In genomic region chr3:83228383-83228782, GRCm38 (mm10) we compare ENCODE assay signal across 22 mouse cellular contexts.
DNase-seq lines count a peak whose midpoint lies in the region; ATAC-seq lines count a peak whose summit lies in the region.
"Had no signal": no experiment of that assay in that cellular context is flagged by ENCODE, and none has a peak within 500 bp of the region (broad histone marks: within the 10 kb centered on the region; RNA-seq: fewer than 3 reads in every experiment).

No protein-coding gene starts in this region.

- WGBS in kidney, embryonic 15.5 days: 43% methylated on average over 9 of the region's 9 CpGs
- WGBS in limb, embryonic 10.5 days: 72% methylated on average over 9 of the region's 9 CpGs

- no peak overlapping the region for H3K4me3 ChIP-seq in kidney, embryonic 15.5 days (replicated peaks)
- H3K4me3 ChIP-seq in limb, embryonic 10.5 days: no peak overlapping the region
- H3K4me3 ChIP-seq: embryonic facial prominence, embryonic 15.5 days; erythroblast, embryonic 14.5 days; forebrain, embryonic 10.5 days; heart, adult 2 months; heart, embryonic 12.5 days; hindbrain, embryonic 10.5 days had no signal

- H3K9ac ChIP-seq in kidney, embryonic 15.5 days: no peak overlapping the region
- H3K9ac ChIP-seq: embryonic facial prominence, embryonic 15.5 days; heart, embryonic 12.5 days; hindbrain, embryonic 14.5 days had no signal

- H3K36me3 ChIP-seq in kidney, embryonic 15.5 days: no peaks in the 10 kb centered on the region
- no peaks in the 10 kb centered on the region for H3K36me3 ChIP-seq in limb, embryonic 10.5 days
- H3K36me3 ChIP-seq: embryonic facial prominence, embryonic 15.5 days; forebrain, embryonic 10.5 days; heart, embryonic 12.5 days; hindbrain, embryonic 10.5 days had no signal

- peak; percentile 4 for DNase-seq in embryo, embryonic 10.5 days (ENCODE audit: low spot score)
- DNase-seq in embryo, embryonic 9.5 days (ENCODE audit: extremely low spot score): no peak
- no peak for DNase-seq in kidney, postnatal 25 days
- peak; percentile 37 for DNase-seq in limb, embryonic 10.5 days (ENCODE audit: low spot score)
- DNase-seq in B cell, adult 2 months: no peak
- no peak for DNase-seq in right cerebral cortex, adult 18-20 months
- DNase-seq: adrenal gland, postnatal 14 days; cerebellum, adult 11-12 months; cerebellum, adult 9-10 months; cerebellum, postnatal 36 days; heart, adult 2 months had no signal

- H3K9me3 ChIP-seq in kidney, embryonic 15.5 days (replicated peaks): no peaks in the 10 kb centered on the region
- H3K9me3 ChIP-seq in limb, embryonic 10.5 days (replicated peaks): no peaks in the 10 kb centered on the region
- H3K9me3 ChIP-seq: embryonic facial prominence, embryonic 15.5 days; forebrain, embryonic 10.5 days; heart, embryonic 12.5 days; hindbrain, embryonic 10.5 days had no signal

- H3K4me2 ChIP-seq in kidney, embryonic 15.5 days: no peak overlapping the region
- H3K4me2 ChIP-seq: embryonic facial prominence, embryonic 15.5 days; heart, embryonic 12.5 days; hindbrain, embryonic 14.5 days had no signal

- peak; percentile 71 for ATAC-seq in kidney, embryonic 15.5 days (replicated peaks; ENCODE audit: low FRiP score)
- ATAC-seq: activated CD4-positive, CD25-positive, alpha-beta regulatory T cell, adult 4 months; forebrain, embryonic 14.5 days; Patski had no signal

- H3K27me3 ChIP-seq in kidney, embryonic 15.5 days: no peaks in the 10 kb centered on the region
- no peaks in the 10 kb centered on the region for H3K27me3 ChIP-seq in limb, embryonic 10.5 days (ENCODE audit: low read depth, poor library complexity, severe bottlenecking)
- H3K27me3 ChIP-seq: CH12.LX; embryonic facial prominence, embryonic 15.5 days; heart, embryonic 12.5 days had no signal

- H3K4me1 ChIP-seq in kidney, embryonic 15.5 days: 0 out of 2 replicates have a peak, but pooled peaks cover 7% of the 10 kb centered on the region
- peaks cover 13% of the 10 kb centered on the region for H3K4me1 ChIP-seq in limb, embryonic 10.5 days
- H3K4me1 ChIP-seq: forebrain, embryonic 10.5 days; heart, embryonic 12.5 days; hindbrain, embryonic 10.5 days had no signal

- H3K27ac ChIP-seq in kidney, embryonic 15.5 days: no peak overlapping the region
- no peak overlapping the region; the same call in 1 of the 2 replicates for H3K27ac ChIP-seq in limb, embryonic 10.5 days
- H3K27ac ChIP-seq: embryonic facial prominence, embryonic 15.5 days; forebrain, embryonic 10.5 days; heart, adult 2 months; hindbrain, embryonic 10.5 days; hindbrain, embryonic 14.5 days had no signal

Comparison
In these comparisons a context has a peak if more than half of its experiments do, and no peak if none do; other contexts are left out.
1. DNase-seq: peak in embryo, embryonic 10.5 days (single experiment) and limb, embryonic 10.5 days (single experiment); none in embryo, embryonic 9.5 days (single experiment), kidney, postnatal 25 days (0 of 2), B cell, adult 2 months (0 of 2) and right cerebral cortex, adult 18-20 months (single experiment).